Comparison of ENCODE assay signal across 9 mouse cellular contexts in the genomic region with DNA sequence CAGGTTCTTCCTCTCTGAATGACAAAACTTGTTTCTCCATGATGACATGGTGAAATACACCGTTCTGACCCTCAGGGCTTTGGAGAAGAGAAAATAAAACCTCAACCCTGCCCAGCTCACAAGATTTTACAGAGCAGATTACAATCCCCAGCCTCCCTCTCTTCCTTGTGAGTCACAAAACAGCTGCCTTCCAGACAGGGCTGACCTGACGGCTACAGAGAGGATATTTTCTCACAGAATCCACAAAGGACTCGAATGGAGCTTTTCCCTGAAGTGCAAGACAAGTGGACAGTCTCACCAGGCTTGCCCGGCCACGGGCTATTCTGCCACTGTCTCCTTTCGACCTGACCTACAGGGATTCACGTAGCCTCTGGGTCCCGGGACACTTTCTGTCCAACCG.
DNase-seq lines count a peak whose midpoint lies in the region; ATAC-seq and TF ChIP-seq lines count a peak whose summit lies in the region.
"Had no signal": no experiment of that assay in that cellular context is flagged by ENCODE, and none has a peak within 500 bp of the region (broad histone marks: within the 10 kb centered on the region; RNA-seq: fewer than 3 reads in every experiment).

No protein-coding gene starts in this region.

- ATAC-seq in kidney, embryonic 16.5 days (ENCODE audit: low FRiP score, low TSS enrichment): no peak
- no peak for ATAC-seq in forebrain, embryonic 12.5 days (ENCODE audit: low FRiP score)
- no peak for ATAC-seq in activated CD4-positive, CD25-positive, alpha-beta regulatory T cell, adult 4 months

- 36% methylated on average over 9 of the region's 9 CpGs for WGBS in kidney, embryonic 16.5 days
- WGBS in kidney, adult 2 months: 48% methylated on average over 9 of the region's 9 CpGs
- 22% methylated on average over 9 of the region's 9 CpGs for WGBS in forebrain, embryonic 12.5 days

- no peaks in the 10 kb centered on the region for H3K36me3 ChIP-seq in kidney, embryonic 16.5 days (ENCODE audit: insufficient read depth, low read length)
- H3K36me3 ChIP-seq in kidney, adult 2 months (ENCODE audit: control insufficient read depth, insufficient read depth, low read length): no peaks in the 10 kb centered on the region
- 0 out of 2 replicates have a peak, but pooled peaks cover 4% of the 10 kb centered on the region for H3K36me3 ChIP-seq in forebrain, embryonic 12.5 days (replicated peaks)
- H3K36me3 ChIP-seq: embryonic facial prominence, embryonic 12.5 days had no signal

- peaks cover 58% of the 10 kb centered on the region for H3K4me1 ChIP-seq in kidney, embryonic 16.5 days (ENCODE audit: insufficient read depth, low read length)
- H3K4me1 ChIP-seq in kidney, adult 2 months (ENCODE audit: control insufficient read depth, insufficient read depth, low read length): no peaks in the 10 kb centered on the region
- peaks cover 32% of the 10 kb centered on the region for H3K4me1 ChIP-seq in forebrain, embryonic 12.5 days

- TF ChIP-seq POLR2A in kidney, adult 2 months (IDR thresholded peaks at IDR 0.05; ENCODE audit: low read depth, low read length): no peak

- no peak for TF ChIP-seq CTCF in kidney, adult 2 months (conservative IDR thresholded peaks at IDR 0.05; ENCODE audit: insufficient read depth, insufficient read length, low read depth, low read length)

- H3K27ac ChIP-seq in kidney, embryonic 16.5 days (ENCODE audit: low read length): peak overlapping the region; percentile 37; the same call in 1 of the 2 replicates
- no peak overlapping the region for H3K27ac ChIP-seq in kidney, adult 2 months (ENCODE audit: insufficient read depth, low read depth, low read length)
- 0 out of 2 replicates have a peak overlapping the region, but pooled peaks have one; percentile 42 for H3K27ac ChIP-seq in forebrain, embryonic 12.5 days
- H3K27ac ChIP-seq: embryonic facial prominence, embryonic 12.5 days; heart, adult 2 months had no signal

- H3K9me3 ChIP-seq in kidney, embryonic 16.5 days (ENCODE audit: low read length): no peaks in the 10 kb centered on the region
- no peaks in the 10 kb centered on the region for H3K9me3 ChIP-seq in forebrain, embryonic 12.5 days
- H3K9me3 ChIP-seq: embryonic facial prominence, embryonic 12.5 days had no signal

- DNase-seq in kidney, adult 2 months: no peak
- peak; percentile 51 for DNase-seq in Muller cell, postnatal 12 days (ENCODE audit: inconsistent ontology term)
- peak; percentile 24 for DNase-seq in lung, postnatal 36 days
- no peak for DNase-seq in B cell, adult 2 months

- peak overlapping the region; percentile 26; the same call in 1 of the 2 replicates for H3K4me2 ChIP-seq in kidney, embryonic 16.5 days (replicated peaks; ENCODE audit: low read depth, low read length)
- no peak overlapping the region for H3K4me2 ChIP-seq in forebrain, embryonic 12.5 days
- H3K4me2 ChIP-seq: embryonic facial prominence, embryonic 12.5 days had no signal

- H3K9ac ChIP-seq in kidney, embryonic 16.5 days (replicated peaks; ENCODE audit: low read length): no peak overlapping the region
- H3K9ac ChIP-seq in forebrain, embryonic 12.5 days: no peak overlapping the region
- H3K9ac ChIP-seq: embryonic facial prominence, embryonic 12.5 days had no signal

- no peaks in the 10 kb centered on the region for H3K27me3 ChIP-seq in kidney, embryonic 16.5 days (ENCODE audit: insufficient read depth, low read length)
- no peaks in the 10 kb centered on the region for H3K27me3 ChIP-seq in kidney, adult 2 months (replicated peaks; ENCODE audit: control insufficient read depth, insufficient read depth, low read length)
- no peaks in the 10 kb centered on the region for H3K27me3 ChIP-seq in forebrain, embryonic 12.5 days
- H3K27me3 ChIP-seq: embryonic facial prominence, embryonic 12.5 days had no signal

- no peak overlapping the region for H3K4me3 ChIP-seq in kidney, embryonic 16.5 days (ENCODE audit: low read length)
- H3K4me3 ChIP-seq in kidney, adult 2 months (ENCODE audit: insufficient read depth, low read depth, low read length): no peak overlapping the region
- H3K4me3 ChIP-seq in forebrain, embryonic 12.5 days (replicated peaks): no peak overlapping the region
- H3K4me3 ChIP-seq: embryonic facial prominence, embryonic 12.5 days; heart, adult 2 months had no signal

Comparison
In these comparisons a context has a peak if more than half of its experiments do, and no peak if none do; other contexts are left out.
1. DNase-seq: peak in Muller cell, postnatal 12 days (single experiment) and lung, postnatal 36 days (single experiment); none in kidney, adult 2 months (single experiment) and B cell, adult 2 months (0 of 2).